Mouse (Mus musculus): Measurements from ENCODE around the gene Galnt18. TPM values are rescaled to one million over a fixed set of nuclear protein-coding genes. Genes with fewer than 3 reads are reported as not detected.

The Galnt18 gene
- total RNA-seq, 2 experiments from 2014 or later, result 9.6 to 10.0 TPM

GRCm38 (mm10) chr7:111467715-111468114, 312.1 kb downstream of the Galnt18 start:
- no peak for DNase-seq

- no peak for DNase-seq
These were observed 313.1 kb downstream of the Galnt18 start for GRCm38 (mm10) chr7:111466720-111467119.

- DNase-seq, result no peak
These were observed 313.7 kb downstream of the Galnt18 start for GRCm38 (mm10) chr7:111466121-111466520.

GRCm38 (mm10) chr7:111459716-111460115, 320.1 kb downstream of the Galnt18 start:
- no peak for DNase-seq

DNA sequence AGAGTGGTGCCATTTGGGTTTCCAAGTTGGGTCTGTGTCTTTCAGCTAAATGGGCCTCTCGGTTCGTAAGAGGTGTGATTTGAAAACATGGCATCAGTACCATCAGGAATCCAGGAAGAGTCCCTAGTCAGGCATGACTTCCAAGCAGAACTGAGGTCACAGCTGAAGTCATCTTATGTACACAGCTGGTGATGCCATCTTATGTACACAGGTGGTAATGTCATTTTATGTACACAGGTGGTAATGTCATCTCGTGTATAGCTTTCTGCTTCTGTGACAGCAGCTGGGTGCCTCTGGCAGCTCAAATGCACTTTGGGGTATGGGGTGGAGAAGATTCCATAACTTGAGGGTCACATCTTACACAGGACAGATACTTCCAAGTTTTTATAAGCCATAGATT, 323.8 kb downstream of the Galnt18 start:
- no peak for DNase-seq

- no peak for DNase-seq
These were observed 324.2 kb downstream of the Galnt18 start for GRCm38 (mm10) chr7:111455541-111455940.

DNA sequence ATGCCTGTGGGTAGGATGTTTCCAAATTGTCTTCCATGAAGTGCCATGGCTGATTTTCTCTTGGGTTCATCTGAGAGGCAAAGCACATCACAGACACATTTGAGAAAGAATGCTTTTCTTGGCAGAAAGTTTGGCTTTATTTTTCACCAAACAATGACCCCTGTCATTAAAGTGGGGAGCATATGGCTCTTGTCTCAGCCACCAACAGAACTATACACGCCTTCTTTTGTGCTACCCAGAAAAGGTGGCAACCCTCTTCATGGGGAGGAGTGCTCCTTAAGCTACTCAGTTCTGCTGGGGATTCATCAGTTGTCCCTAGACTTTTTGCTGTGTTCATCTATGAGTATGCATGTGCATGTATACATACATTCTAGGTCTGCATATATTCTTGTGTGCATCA, 327.8 kb downstream of the Galnt18 start:
- no peak for DNase-seq

DNA sequence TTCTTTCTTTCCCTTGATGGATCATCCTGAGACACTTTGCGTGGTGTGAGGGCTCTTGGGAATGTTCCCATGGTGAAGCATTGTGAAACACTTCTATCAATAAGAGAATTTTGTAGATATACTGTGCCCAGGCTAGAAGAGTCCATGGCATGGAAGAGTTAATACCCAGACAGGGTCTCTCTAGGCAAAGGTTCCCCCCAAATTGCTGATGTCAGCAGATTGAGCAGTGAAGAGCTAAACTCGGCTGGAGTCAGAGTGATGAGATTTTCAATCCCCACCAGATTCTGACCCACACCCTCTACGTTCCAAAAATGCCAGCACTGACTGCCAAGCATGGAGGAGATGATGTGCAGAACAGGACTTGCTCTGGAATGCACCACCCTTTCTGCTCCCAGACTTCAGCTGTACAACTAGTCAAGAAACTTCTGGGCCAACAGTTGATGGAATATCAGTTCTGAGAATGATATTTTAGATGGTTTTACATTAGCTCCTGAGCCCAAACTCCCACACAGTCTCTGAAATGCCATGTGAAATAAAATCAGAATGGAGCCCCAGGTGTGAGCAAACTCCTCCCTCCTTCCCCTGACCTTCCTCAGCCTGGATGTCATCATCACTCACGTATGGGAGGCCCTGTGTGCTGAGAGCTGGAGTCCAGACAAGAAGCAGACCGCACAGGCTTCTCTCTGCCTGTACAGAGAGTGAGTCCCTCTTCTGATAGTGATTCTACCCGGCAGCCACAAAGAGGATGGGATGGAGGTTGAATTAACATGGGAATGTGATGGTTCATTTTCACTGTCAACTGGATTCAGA, 329.3 kb downstream of the Galnt18 start:
- DNase-seq, result no peak

- DNase-seq, result no peak
These were observed 346.6 kb downstream of the Galnt18 start for GRCm38 (mm10) chr7:111433173-111433572.

DNA sequence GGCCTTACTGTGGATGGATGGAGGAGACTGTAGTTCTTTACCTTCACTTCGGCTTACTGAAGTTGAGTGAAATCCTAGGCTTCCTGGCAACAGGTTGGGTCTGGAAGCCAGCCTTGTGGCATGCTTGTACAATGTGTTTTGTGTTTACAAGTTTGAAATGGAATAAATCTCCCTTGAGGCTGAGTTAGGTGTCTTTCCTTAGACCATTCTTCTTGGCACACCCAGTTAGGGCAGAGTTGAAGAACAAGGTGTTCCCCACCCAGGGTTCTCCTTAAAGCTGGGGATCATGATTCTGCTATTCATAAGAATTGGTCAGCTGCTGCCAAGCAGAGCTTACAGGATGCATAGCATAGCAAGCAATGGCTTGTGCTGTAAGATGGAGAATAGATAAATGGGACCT, 352.4 kb downstream of the Galnt18 start:
- DNase-seq, result no peak

Small RNA genes lying within 50 kb of the gene (microRNA-seq; reads per million reads assigned to microRNA genes)
- 0 reads per million in 2 experiments for gene Gm25787

Other genes with a start within 250 kb of the Galnt18 start
- 100 to 1,000 TPM; 141 to 151 TPM for gene Usp47, start 243.5 kb upstream of the Galnt18 start, total RNA-seq (2021)